Mouse (Mus musculus) frontal cortex, postnatal 14 days (tissue): ENCODE results near the gene Pi16.
"Not testable (repeated sequence)": the region's sequence is repeated elsewhere in the genome, so short reads cannot be mapped to it uniquely, and the experiment has no call there.

Source experiments
- DNase-seq, 2 experiments: peaks; one replicate each; pipeline ENCODE4 v3.0.0; 2022; ENCODE audit warnings: low spot score in 2 of 2

Gene Pi16

GRCm38 (mm10) chr17:29317380-29317779, at the start of gene Pi16:
Gene Pi16, plus strand, starts transcription at chr17:29317680.
- not testable (repeated sequence) for DNase-seq

DNA sequence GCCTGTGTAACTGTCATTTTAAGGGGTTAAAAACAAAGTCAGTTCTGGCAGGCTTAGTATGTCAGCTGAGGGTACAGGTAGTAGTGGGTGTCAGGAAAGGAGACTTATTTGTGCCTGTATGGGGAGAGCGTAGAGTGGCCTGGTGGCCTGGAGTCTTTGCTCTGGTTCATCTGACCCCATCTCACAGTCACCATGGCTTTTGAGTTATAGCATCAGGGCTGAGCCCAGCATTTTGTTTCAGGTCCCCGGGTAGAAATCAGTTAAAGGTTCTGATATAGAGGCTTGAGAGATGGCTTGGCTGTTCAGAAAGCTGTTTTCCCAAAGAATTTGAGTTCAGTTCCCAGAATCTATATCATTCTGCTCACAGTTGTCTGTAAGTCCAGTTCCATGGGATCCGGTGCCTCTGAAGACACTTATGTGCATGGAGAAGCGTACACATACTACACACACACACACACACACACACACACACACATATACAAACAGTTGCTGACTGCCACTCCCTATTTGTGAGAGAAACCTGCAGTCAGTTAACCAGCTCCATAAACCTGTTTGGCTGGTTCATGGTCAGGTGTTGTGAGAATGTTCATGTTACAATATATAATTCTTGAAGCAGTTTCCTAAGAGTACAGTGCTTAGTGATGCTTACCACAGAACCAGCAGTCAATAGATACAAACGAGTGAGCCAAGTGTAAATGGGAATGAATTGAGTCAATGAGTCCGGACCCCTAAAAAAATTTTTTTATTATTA, 49.4 kb upstream of the Pi16 start:
- DNase-seq = no peak

DNA sequence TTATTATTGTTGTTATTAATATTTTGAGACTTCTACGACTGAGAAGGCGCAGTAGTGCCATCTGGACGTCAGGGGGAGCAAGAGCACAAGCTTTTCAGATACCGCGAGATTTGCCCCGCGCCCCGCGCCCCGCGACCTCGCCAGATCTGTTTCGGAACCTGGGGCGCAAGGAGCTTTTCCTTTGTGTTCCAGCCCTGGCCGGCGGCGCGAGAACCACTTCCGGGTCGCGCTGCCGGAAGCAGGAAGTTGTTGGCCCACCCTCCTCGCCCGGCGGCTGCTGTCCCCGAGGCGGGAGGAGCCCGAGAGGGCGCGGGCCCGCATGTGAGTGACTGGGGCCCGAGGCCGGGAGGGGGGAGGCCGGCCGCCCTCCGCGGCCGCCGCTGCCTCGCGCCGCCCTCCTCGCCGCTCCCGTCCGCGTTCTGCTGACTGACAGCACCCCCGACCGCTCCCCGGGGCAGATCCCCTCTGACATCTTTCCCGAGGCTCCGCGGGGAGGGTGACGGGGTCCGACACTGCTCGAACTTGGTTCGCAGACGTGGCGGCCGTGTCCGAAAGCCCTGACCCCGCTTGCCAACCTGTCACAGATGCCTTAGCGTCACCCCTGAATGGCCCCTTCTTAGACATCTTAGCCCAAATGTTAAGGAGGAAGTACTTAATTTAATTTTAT, 48.7 kb upstream of the Pi16 start, which contains the start of gene BC004004:
Gene BC004004 (plus strand): TSS at position 107 of the 667 bp plus-strand sequence.
- peak; percentile 92 to 93 for DNase-seq

GRCm38 (mm10) chr17:29269349-29269706, 48.2 kb upstream of the Pi16 start:
- no peak for DNase-seq

GRCm38 (mm10) chr17:29270148-29270698, 47.3 kb upstream of the Pi16 start:
- DNase-seq = no peak

- no peak for DNase-seq
These were observed 44.3 kb upstream of the Pi16 start for GRCm38 (mm10) chr17:29273156-29273555.

DNA sequence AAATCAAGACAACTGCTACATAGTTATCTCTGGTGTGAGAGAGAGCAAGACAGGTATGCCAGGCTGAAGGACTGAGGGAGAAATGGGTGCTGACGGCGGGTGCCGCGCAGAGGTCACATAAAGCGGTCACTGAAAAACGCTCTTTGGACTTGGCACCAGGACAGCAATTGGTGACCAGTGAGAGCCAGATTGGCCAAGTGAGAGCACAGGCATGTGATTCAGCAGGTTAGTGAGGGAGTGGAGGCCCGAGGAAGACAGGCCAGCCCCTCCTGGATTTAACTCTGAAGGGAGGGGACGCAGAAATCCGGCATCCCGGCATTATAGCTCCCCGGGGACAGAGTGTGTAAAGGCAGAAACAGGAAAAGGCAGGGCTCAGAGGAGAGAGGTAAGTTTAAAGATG, 43.6 kb upstream of the Pi16 start:
- DNase-seq = no peak

DNA sequence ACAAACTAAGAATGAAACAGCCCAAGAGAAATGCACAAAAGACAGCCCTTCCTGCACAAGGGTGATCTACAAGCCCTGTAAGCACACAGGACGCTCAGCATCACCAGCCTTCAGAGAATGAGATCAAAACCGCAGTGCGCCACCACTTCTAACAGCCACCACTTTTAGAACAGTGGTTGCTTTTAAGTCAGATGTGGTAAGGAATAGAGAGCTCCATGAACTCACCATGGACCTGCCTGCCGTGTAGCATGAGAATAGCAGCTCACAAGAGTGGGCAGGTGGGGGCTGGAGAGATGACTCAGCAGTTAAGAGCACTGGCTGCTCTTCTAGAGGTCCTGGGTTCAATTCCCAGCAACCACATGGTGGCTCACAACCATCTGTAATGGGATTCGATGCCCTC, 37.1 kb upstream of the Pi16 start:
- no peak for DNase-seq

DNA sequence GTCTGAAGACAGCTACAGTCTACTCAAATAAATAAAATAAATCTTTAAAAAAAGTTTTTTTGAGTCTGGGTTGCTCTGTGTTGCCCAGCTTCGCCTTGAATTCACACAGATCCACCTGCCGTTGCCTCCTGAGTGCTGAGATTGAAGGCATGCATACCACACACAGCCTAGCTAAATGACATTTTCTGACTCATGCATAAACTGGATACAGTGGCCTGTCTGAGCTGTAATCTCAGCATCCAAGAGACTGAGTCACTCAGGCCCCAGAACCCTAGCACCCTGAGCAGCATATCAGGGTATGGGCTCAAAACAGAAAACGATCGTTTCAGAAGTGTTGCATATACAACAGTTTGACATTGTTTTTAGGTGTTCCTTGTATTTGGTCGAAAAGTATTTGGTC, 35.9 kb upstream of the Pi16 start:
- no peak for DNase-seq

- DNase-seq = no peak
These were observed 35.1 kb upstream of the Pi16 start for GRCm38 (mm10) chr17:29282216-29282952.

DNA sequence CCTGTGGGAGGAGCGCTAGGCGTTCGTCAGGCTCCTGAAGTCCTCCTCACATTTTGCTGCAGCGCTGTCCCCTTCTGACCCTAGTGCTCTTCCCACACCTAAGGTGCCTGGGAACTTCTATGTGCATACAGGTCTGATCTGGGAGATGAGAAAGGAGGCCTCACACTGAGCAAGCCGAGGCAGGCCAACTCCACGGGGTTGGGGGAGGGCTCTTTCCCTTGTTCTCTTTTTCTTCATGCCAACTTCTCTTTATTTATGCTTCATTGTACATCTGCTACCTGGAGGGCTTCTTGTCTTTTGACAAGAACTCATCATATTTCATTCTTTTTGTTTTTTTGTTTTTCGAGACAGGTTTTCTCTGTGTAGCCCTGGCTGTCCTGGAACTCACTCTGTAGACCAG, 25.7 kb upstream of the Pi16 start:
- DNase-seq = no peak

DNA sequence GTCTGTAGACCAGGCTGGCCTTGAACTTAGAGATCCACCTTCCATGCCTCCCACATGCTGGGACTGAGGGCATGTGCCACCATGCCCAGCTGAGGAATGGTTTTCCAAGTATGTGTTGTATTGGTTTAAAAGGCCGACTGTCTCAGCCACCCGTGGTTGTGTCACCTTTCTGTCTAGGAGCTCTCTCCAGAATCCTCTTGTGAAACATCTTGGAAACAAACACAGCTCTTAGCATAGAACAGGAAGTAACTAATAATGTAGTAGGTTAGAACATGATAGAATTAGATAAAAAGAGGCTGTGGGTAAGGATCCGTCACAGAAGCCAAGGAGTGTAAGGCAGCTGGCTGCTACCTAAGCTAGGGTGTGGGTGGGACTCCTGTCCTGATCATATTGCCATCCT, 24.5 kb upstream of the Pi16 start:
- no peak for DNase-seq

DNA sequence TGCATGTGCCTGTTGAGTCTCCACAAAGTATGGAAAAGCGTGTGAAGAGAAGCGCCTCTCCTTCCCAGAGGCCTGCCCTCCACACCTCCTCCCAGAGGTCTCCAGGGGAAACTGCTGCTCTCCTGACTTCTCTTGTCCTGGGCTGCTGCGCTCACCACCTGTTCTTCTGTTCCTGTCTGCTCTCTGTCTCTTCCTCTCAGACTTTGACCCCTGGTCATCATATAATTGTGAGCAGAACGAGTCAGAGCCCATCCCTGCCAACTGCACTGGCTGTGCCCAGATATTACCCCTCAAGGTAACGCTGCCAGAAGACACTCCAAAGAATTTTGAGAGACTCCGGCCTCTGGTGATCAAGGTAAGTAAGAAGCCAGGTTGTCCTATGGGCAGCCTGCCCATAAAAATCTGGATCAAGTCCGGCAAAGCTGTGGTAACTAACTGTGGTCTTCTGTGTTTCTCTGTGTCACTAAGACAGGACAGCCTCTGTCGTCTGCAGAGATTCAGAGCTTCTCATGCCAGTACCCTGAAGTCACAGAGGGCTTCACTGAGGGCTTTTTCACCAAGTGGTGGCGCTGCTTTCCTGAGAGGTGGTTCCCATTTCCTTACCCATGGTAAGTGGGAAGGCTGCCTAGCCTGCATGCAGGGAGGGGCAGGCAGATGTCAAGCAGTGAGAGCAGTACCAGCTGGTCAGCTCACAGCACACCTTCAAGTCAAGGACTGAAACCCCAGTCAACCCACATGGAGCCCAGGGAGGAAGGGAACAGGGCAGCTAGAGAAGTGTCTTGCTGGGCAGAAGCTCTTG, 23.5 kb upstream of the Pi16 start:
- no peak for DNase-seq

GRCm38 (mm10) chr17:29295835-29296234, 21.6 kb upstream of the Pi16 start:
- no peak for DNase-seq

GRCm38 (mm10) chr17:29297321-29297720, 20.2 kb upstream of the Pi16 start:
- DNase-seq = no peak

DNA sequence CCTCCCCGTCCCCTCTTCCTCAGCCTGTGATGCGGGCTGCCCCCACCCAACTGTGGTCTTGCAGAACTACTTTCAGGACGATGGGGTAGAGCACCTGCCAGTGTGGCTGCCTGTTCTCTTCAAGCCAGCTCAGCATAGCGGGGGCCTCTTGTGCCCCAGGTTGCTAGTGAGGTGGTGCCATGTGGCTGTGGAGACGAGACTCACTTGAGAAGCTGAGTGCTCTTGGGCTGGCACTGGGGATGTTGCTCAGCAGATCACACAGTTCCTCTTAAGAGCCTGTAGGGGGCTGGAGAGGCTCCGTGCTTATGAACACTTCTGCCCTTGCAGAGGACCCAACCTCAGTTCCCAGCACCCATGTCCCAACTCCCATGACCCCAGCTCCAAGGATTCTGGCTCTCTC, 19.7 kb upstream of the Pi16 start:
- DNase-seq = no peak

GRCm38 (mm10) chr17:29299282-29299681, 18.2 kb upstream of the Pi16 start:
- no peak for DNase-seq

- no peak for DNase-seq
These were observed 16.6 kb upstream of the Pi16 start for GRCm38 (mm10) chr17:29300926-29301325.

GRCm38 (mm10) chr17:29301421-29301820, 16.1 kb upstream of the Pi16 start:
- DNase-seq = no peak

- no peak for DNase-seq
These were observed 15.3 kb upstream of the Pi16 start for GRCm38 (mm10) chr17:29302149-29302548.

- no peak for DNase-seq
These were observed 14.4 kb upstream of the Pi16 start for GRCm38 (mm10) chr17:29303087-29303486.

- no peak for DNase-seq
These were observed 13.6 kb upstream of the Pi16 start for GRCm38 (mm10) chr17:29303856-29304255.
